Mouse (Mus musculus): ENCODE data around the gene Unc13a.

DNA sequence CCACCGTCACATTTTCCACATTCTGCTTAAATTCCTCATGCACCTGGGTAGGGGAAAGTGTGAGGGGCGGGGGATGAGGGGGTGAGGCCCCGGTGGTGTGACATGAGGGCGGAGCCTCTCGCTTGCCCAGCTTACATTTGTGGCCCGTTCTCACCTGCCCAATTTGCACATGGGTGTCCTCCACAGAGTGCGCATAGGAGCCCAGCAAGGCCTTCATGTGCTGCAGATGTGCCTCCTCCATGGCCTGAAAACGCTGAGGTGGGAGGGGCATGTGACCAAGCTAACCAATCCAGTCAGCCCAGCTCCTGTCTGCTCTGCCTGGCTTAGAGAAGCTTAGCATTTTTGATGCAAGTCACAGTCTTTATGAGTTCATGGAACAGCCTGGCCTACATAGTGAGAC lies 44.0 kb upstream of the Unc13a start:
- TF ChIP-seq CTCF (IDR thresholded peaks at IDR 0.05; ENCODE audit: extremely low read depth, insufficient read length, insufficient replicate concordance, low read depth, low read length) (no peak), POLR2A (IDR thresholded peaks at IDR 0.05; ENCODE audit: low read depth, low read length) (no peak)
